Mouse (Mus musculus) layer of hippocampus, postnatal 10 days (tissue): Measurements from ENCODE around the gene Cfap100. TPM values are rescaled to one million over a fixed set of nuclear protein-coding genes. Genes with fewer than 3 reads are reported as not detected.

Experiments used
- DNase-seq, 2 experiments: peaks; one replicate each; pipeline ENCODE4 v3.0.0; 2021; ENCODE audit warnings: low spot score in 2 of 2
- total RNA-seq, 2 experiments: library from RNA; stranded (reverse); gene quantifications; 2 replicates each; pipeline ENCODE4 v1.2.3; 2021

Cfap100 gene
- total RNA-seq, 2 experiments from 2014 or later, result 8.8 to 9.2 TPM

GRCm38 (mm10) chr6:90381465-90381864, 47.1 kb downstream of the Cfap100 start:
- no peak for DNase-seq

- DNase-seq, result no peak
Observed at GRCm38 (mm10) chr6:90377708-90378107, 50.9 kb downstream of the Cfap100 start.

- DNase-seq, result peak in 1 of 2 experiments; percentile 33
Observed at GRCm38 (mm10) chr6:90374647-90375046, 54.0 kb downstream of the Cfap100 start.

- DNase-seq, result peak; percentile 30 to 49
Observed at GRCm38 (mm10) chr6:90369725-90370553, 58.7 kb downstream of the Cfap100 start.

GRCm38 (mm10) chr6:90368976-90369724, 59.4 kb downstream of the Cfap100 start, which contains the start of gene Zxdc:
Gene Zxdc (plus strand): TSS chr6:90369492.
- DNase-seq, result peak; percentile 99 to 100

GRCm38 (mm10) chr6:90363301-90363700, 65.3 kb downstream of the Cfap100 start:
- no peak for DNase-seq

GRCm38 (mm10) chr6:90360922-90361614, 67.5 kb downstream of the Cfap100 start:
- DNase-seq, result no peak

GRCm38 (mm10) chr6:90360024-90360781, 68.4 kb downstream of the Cfap100 start:
- DNase-seq, result peak; percentile 30 to 47

GRCm38 (mm10) chr6:90359445-90359844, 69.2 kb downstream of the Cfap100 start:
- DNase-seq, result no peak

GRCm38 (mm10) chr6:90358142-90358541, 70.5 kb downstream of the Cfap100 start:
- no peak for DNase-seq

Other genes starting within 250 kb of the Cfap100 start
- gene V1ra8, start 226.0 kb downstream of the Cfap100 start, total RNA-seq, result not detected
- gene Vmn1r53, start 204.4 kb downstream of the Cfap100 start, total RNA-seq, result not detected
- gene Vmn1r54, start 182.5 kb downstream of the Cfap100 start, total RNA-seq, result not detected
- gene BC048671, start 127.6 kb downstream of the Cfap100 start, total RNA-seq, result not detected
- under 1 TPM in 1 of 2 experiments, not detected in 1; 0.20 TPM for gene Chst13, start 103.6 kb downstream of the Cfap100 start, total RNA-seq
- under 1 TPM in 1 of 2 experiments, not detected in 1; 0.13 TPM for gene Uroc1, start 95.5 kb downstream of the Cfap100 start, total RNA-seq
- gene Zxdc, start 59.3 kb downstream of the Cfap100 start, total RNA-seq, result 10 to 100 TPM; 25.5 to 26.4 TPM
- gene Klf15, start 33.8 kb upstream of the Cfap100 start, total RNA-seq, result 10 to 100 TPM; 18.5 to 23.7 TPM
- gene Aldh1l1, start 57.6 kb upstream of the Cfap100 start, total RNA-seq, result 10 to 100 TPM; 43.9 to 52.3 TPM
- 1 to 10 TPM; 8.2 TPM for gene Slc41a3, start 175.9 kb upstream of the Cfap100 start, total RNA-seq